Mouse (Mus musculus) limb, embryonic 11.5 days (tissue): ENCODE measurements around the gene Gm8922. TPM values are rescaled to one million over a fixed set of nuclear protein-coding genes. Genes with fewer than 3 reads are reported as not detected.
"Not testable (repeated sequence)": the region's sequence is repeated elsewhere in the genome, so short reads cannot be mapped to it uniquely, and the experiment has no call there.

Experiments used
- ATAC-seq: fragments of 200-750 bp; cut with Nextera tagmentation; 2 replicates; pipeline ENCODE4 v1.8.0; 2017; ENCODE audit warnings: low read depth; ENCODE audit not compliant: insufficient number of reproducible peaks, low FRiP score, low TSS enrichment
- DNase-seq: peaks from one replicate; pipeline ENCODE4 v3.0.0-alpha.2; 2015; ENCODE audit warnings: low spot score
- H3K27ac ChIP-seq: fragments of 300-500 bp; sonication (generic); replicated peaks from 2 replicates; pipeline ENCODE4 v1.5.1; 2014; ENCODE audit warnings: low read depth, mild to moderate bottlenecking, low read length
- H3K27me3 ChIP-seq: fragments of 300-500 bp; sonication (generic); 2 replicates; pipeline ENCODE4 v1.6.1; 2014; ENCODE audit warnings: mild to moderate bottlenecking, low read length, mixed read lengths; ENCODE audit not compliant: control insufficient read depth, insufficient read depth
- H3K36me3 ChIP-seq: fragments of 300-500 bp; sonication (generic); 2 replicates; pipeline ENCODE4 v1.6.1; 2014; ENCODE audit warnings: mild to moderate bottlenecking, low read length, moderate library complexity, mixed read lengths; ENCODE audit not compliant: control insufficient read depth, insufficient read depth
- H3K4me1 ChIP-seq: fragments of 300-500 bp; sonication (generic); 2 replicates; pipeline ENCODE4 v1.6.1; 2014; ENCODE audit warnings: low read length, mixed read lengths; ENCODE audit not compliant: control insufficient read depth, insufficient read depth
- H3K4me2 ChIP-seq: fragments of 300-500 bp; sonication (generic); 2 replicates; pipeline ENCODE4 v1.6.1; 2014; ENCODE audit warnings: low read depth, mild to moderate bottlenecking, moderate library complexity; ENCODE audit not compliant: severe bottlenecking
- H3K4me3 ChIP-seq: fragments of 300-500 bp; sonication (generic); 2 replicates; pipeline ENCODE4 v1.5.1; 2014; ENCODE audit warnings: low read depth, low read length
- H3K9ac ChIP-seq: fragments of 300-500 bp; sonication (generic); 2 replicates; pipeline ENCODE4 v1.6.1; 2014; ENCODE audit warnings: mild to moderate bottlenecking, low read length
- H3K9me3 ChIP-seq: fragments of 300-500 bp; sonication (generic); 2 replicates; pipeline ENCODE4 v1.6.1; 2016; ENCODE audit warnings: low read length; ENCODE audit not compliant: control insufficient read depth
- WGBS: fragments of 180-500 bp; shearing (Covaris S2); extraction: QIAGEN DNeasy Blood & Tissue Kit; methylation state at CpG from one replicate; pipeline ENCODE4 v1.1.7; 2014; 5-methylcytosine and 5-hydroxymethylcytosine counted together
- polyA plus RNA-seq: library from polyadenylated mRNA; unstranded; fragments of >200 nt; fragmentation: Nextera tagmentation; extraction: Ambion mirVana; gene quantifications from 2 replicates; pipeline ENCODE4 v1.2.1, GENCODE M21; 2014

Gm8922 gene
- not detected in 2 replicates for polyA plus RNA-seq

GRCm38 (mm10) chr5:11681659-11682058 is at the start of gene Gm8922:
Gene Gm8922 (plus strand): TSS chr5:11681959.
- no CpG with 5 or more reads among the region's 2 CpGs for WGBS
- ATAC-seq, H3K27ac ChIP-seq, H3K27me3 ChIP-seq, H3K9me3 ChIP-seq, H3K4me1 ChIP-seq, DNase-seq, H3K36me3 ChIP-seq, H3K4me2 ChIP-seq, H3K4me3 ChIP-seq, H3K9ac ChIP-seq: not testable (repeated sequence)

Other genes with a start within 250 kb of the Gm8922 start
- gene Gm8906, start 179.3 kb upstream of the Gm8922 start, polyA plus RNA-seq: not detected in 2 replicates
- not detected in 2 replicates for gene Gm6460, start 87.0 kb upstream of the Gm8922 start, polyA plus RNA-seq
- not detected in 2 replicates for gene Gm8926, start 88.6 kb downstream of the Gm8922 start, polyA plus RNA-seq
- gene Gm6465, start 163.6 kb downstream of the Gm8922 start, polyA plus RNA-seq: not detected in 2 replicates
- not detected in 2 replicates for gene 4933402N22Rik, start 236.1 kb downstream of the Gm8922 start, polyA plus RNA-seq